Mouse (Mus musculus): ENCODE measurements at regions not wholly inside any gene's neighbourhood (a gene's known extent, or its start where the extent isn't known, plus 50 kb on each side); places are given as distances from the start of the nearest gene placed in this dataset.

DNA sequence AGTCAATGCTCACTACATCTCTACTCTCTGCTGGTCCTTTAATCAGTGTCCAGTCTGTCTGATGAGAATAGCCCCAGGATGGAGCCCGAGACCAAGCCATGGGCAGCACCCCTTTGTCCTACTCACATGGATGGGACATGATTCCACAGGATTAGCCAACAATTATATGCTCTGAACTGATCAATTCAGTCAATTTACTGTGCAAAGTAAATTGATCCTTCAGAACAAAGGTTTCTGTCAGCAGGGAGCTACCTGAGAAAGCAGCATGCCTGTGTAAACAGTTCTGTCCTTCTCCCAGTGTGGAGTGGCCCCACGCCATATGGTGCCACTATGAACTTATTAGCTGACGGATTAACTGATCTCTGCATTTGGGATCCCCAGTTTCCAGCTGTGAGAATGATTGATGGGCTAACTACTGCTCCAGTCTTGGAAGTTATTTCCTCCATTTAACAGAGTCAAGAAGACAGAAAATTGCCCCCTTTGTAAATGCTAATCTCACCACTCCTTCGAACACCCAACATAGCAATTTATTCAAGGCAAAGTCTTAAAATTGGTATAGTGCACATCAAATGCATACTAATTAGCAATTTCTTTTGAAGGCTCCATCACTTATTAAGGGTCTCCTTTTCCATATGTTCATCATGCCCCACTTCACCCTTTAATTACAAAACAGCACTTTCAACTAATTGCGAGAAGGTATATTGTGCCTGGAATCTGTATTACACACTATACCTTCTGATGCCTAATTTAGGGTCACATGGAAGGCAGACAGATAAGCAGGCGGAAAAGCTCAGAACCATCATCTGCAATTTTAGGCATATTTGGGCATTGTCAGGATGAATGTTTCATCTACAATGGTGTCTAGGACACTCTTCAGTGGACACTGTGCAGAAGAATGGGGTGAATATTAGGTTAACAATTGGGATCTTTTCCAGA lies 417.3 kb downstream of the Tmem161b start:
- Histone ChIP-seq H3K9me3 (replicated peaks; ENCODE audit: insufficient read depth, low read length) (no peaks in the 10 kb centered on the region), H3K36me3 (ENCODE audit: control insufficient read depth in 1 of 2, insufficient read depth in 2 of 2, low read length in 2 of 2) (peaks cover 0 to 5% of the 10 kb centered on the region in 2 experiments; a peak in 2 of 4 replicates), H3K27me3 (ENCODE audit: control insufficient read depth in 1 of 2, insufficient read depth in 2 of 2, low read length in 2 of 2) (no peaks in the 10 kb centered on the region), H3K9ac (ENCODE audit: control insufficient read depth, low read depth, low read length, poor library complexity, severe bottlenecking) (no peak overlapping the region), H3K4me3 (ENCODE audit: control insufficient read depth in 1 of 2, insufficient read depth in 1 of 2, low read depth in 2 of 2, low read length in 2 of 2) (no peak overlapping the region), H3K27ac (ENCODE audit: control insufficient read depth, low read depth, low read length) (no peak overlapping the region), H3K4me1 (ENCODE audit: control insufficient read depth in 1 of 2, insufficient read depth in 2 of 2, low read length in 2 of 2) (peaks cover 0 to 4% of the 10 kb centered on the region in 2 experiments; a peak in 3 of 4 replicates), H3K79me2 (ENCODE audit: control insufficient read depth, insufficient read depth, low read length, poor library complexity) (no peaks in the 10 kb centered on the region)
- DNase-seq (ENCODE audit: low read depth, low spot score): no peak
- TF ChIP-seq RCOR1 (IDR thresholded peaks at IDR 0.05; ENCODE audit: low read depth, low read length): no peak
- TF ChIP-seq POLR2AphosphoS5 (IDR thresholded peaks at IDR 0.05; ENCODE audit: borderline replicate concordance, low read depth, low read length): no peak
- TF ChIP-seq UBTF (IDR thresholded peaks at IDR 0.05; ENCODE audit: borderline replicate concordance, insufficient read depth, low read depth, low read length): no peak
- TF ChIP-seq ZC3H11A (IDR thresholded peaks at IDR 0.05; ENCODE audit: low read depth, low read length): no peak
- TF ChIP-seq TAL1 (IDR thresholded peaks at IDR 0.05; ENCODE audit: low read length): no peak
- no peak for TF ChIP-seq POLR2AphosphoS2 (IDR thresholded peaks at IDR 0.05; ENCODE audit: low read length)
- no peak for TF ChIP-seq USF2 (IDR thresholded peaks at IDR 0.05; ENCODE audit: borderline replicate concordance in 1 of 2, insufficient read depth in 1 of 2, low read depth in 1 of 2, low read length in 2 of 2)
- no peak for TF ChIP-seq RAD21 (IDR thresholded peaks at IDR 0.05; ENCODE audit: low read depth, low read length)
- TF ChIP-seq CHD2 (IDR thresholded peaks at IDR 0.05; ENCODE audit: low read length): no peak
- TF ChIP-seq ZKSCAN1 (IDR thresholded peaks at IDR 0.05; ENCODE audit: low read depth, low read length): no peak

DNA sequence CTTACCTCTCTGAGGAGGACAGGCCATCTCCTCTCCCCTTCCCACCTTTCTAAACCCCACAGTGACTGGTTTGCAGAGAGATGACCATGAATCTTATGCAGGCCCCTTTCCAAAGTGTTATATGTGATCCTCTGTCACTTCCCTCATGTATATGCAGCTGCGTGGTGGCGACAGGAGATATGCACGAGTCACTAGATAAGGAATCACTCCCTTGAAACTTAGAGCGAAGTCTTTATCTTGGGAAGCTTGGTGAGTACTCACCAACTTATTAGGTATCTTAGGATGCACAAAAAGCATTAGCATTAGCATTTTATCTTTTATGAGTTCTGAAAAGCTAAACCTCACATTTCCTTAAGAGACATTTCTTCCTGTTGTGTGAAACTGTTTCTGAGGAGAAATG lies 421.9 kb downstream of the Tmem161b start:
- Histone ChIP-seq H3K4me1 (ENCODE audit: control insufficient read depth in 1 of 2, insufficient read depth in 2 of 2, low read length in 2 of 2) (peaks cover 18 to 22% of the 10 kb centered on the region in 2 experiments), H3K27me3 (ENCODE audit: control insufficient read depth in 1 of 2, insufficient read depth in 2 of 2, low read length in 2 of 2) (no peaks in the 10 kb centered on the region), H3K79me2 (ENCODE audit: control insufficient read depth, insufficient read depth, low read length, poor library complexity) (no peaks in the 10 kb centered on the region), H3K27ac (ENCODE audit: control insufficient read depth, low read depth, low read length) (peak overlapping the region; percentile 47; the same call in 1 of the 2 replicates), H3K9ac (ENCODE audit: control insufficient read depth, low read depth, low read length, poor library complexity, severe bottlenecking) (no peak overlapping the region), H3K9me3 (replicated peaks; ENCODE audit: insufficient read depth, low read length) (no peaks in the 10 kb centered on the region), H3K36me3 (ENCODE audit: control insufficient read depth in 1 of 2, insufficient read depth in 2 of 2, low read length in 2 of 2) (peaks cover 0 to 35% of the 10 kb centered on the region in 2 experiments; a peak in 2 of 4 replicates), H3K4me3 (ENCODE audit: control insufficient read depth in 1 of 2, insufficient read depth in 1 of 2, low read depth in 2 of 2, low read length in 2 of 2) (no peak overlapping the region)
- peak; percentile 51 for DNase-seq (ENCODE audit: low read depth, low spot score)
- TF ChIP-seq MYC (IDR thresholded peaks at IDR 0.05; ENCODE audit: low read depth, low read length) (no peak), MYB (IDR thresholded peaks at IDR 0.05; ENCODE audit: low read depth, low read length) (no peak), ZMIZ1 (IDR thresholded peaks at IDR 0.05; ENCODE audit: low read depth, low read length) (no peak), BHLHE40 (IDR thresholded peaks at IDR 0.05; ENCODE audit: borderline replicate concordance, low read depth, low read length) (0 out of 2 replicates have a peak, but pooled peaks have one; percentile 10), GATA1 (IDR thresholded peaks at IDR 0.05; ENCODE audit: low read depth, low read length) (peak; percentile 83), MEF2A (IDR thresholded peaks at IDR 0.05; ENCODE audit: extremely low read depth, insufficient replicate concordance, low read depth, low read length, poor library complexity, severe bottlenecking) (no peak), RCOR1 (IDR thresholded peaks at IDR 0.05; ENCODE audit: low read depth, low read length) (peak; percentile 63; the same call in 1 of the 2 replicates), TCF12 (IDR thresholded peaks at IDR 0.05; ENCODE audit: low read depth, low read length) (peak; percentile 84), MAZ (IDR thresholded peaks at IDR 0.05; ENCODE audit: low read depth, low read length) (no peak), POLR2AphosphoS2 (IDR thresholded peaks at IDR 0.05; ENCODE audit: low read length) (no peak), ELF1 (IDR thresholded peaks at IDR 0.05; ENCODE audit: low read depth, low read length) (0 out of 2 replicates have a peak, but pooled peaks have one; percentile 17), MAFK (IDR thresholded peaks at IDR 0.05; ENCODE audit: borderline replicate concordance, low read depth, low read length) (no peak; the same call in 1 of the 2 replicates), JUND (IDR thresholded peaks at IDR 0.05; ENCODE audit: low read depth, low read length) (no peak), E2F4 (IDR thresholded peaks at IDR 0.05; ENCODE audit: borderline replicate concordance, low read depth, low read length) (no peak), SIN3A (IDR thresholded peaks at IDR 0.05; ENCODE audit: low read length) (peak; percentile 32; the same call in 1 of the 2 replicates), CHD2 (IDR thresholded peaks at IDR 0.05; ENCODE audit: low read length) (no peak), CTCF (IDR thresholded peaks at IDR 0.05 in 2 of 3, conservative IDR thresholded peaks at IDR 0.05 in 1 of 3; ENCODE audit: control insufficient read depth in 1 of 3, insufficient read depth in 1 of 3, low read depth in 2 of 3, low read length in 3 of 3, poor library complexity in 1 of 3, severe bottlenecking in 1 of 3) (no peak), MAX (IDR thresholded peaks at IDR 0.05; ENCODE audit: low read length) (no peak), TAL1 (IDR thresholded peaks at IDR 0.05; ENCODE audit: low read length) (peak; percentile 32; the same call in 1 of the 2 replicates), ZNF384 (IDR thresholded peaks at IDR 0.05; ENCODE audit: low read depth, low read length) (no peak), ZKSCAN1 (IDR thresholded peaks at IDR 0.05; ENCODE audit: low read depth, low read length) (no peak), USF2 (IDR thresholded peaks at IDR 0.05; ENCODE audit: borderline replicate concordance in 1 of 2, insufficient read depth in 1 of 2, low read depth in 1 of 2, low read length in 2 of 2) (no peak), EP300 (IDR thresholded peaks at IDR 0.05; ENCODE audit: low read depth in 1 of 2, low read length in 2 of 2) (peak; percentile 80 to 82)

Data from MEL (cell line).